Mouse (Mus musculus): Measurements from ENCODE around the gene Mrtfa. TPM values are rescaled to one million over a fixed set of nuclear protein-coding genes. Genes with fewer than 3 reads are reported as not detected.

The Mrtfa gene
- total RNA-seq, 2 experiments from 2014 or later: 18.9 to 20.5 TPM

DNA sequence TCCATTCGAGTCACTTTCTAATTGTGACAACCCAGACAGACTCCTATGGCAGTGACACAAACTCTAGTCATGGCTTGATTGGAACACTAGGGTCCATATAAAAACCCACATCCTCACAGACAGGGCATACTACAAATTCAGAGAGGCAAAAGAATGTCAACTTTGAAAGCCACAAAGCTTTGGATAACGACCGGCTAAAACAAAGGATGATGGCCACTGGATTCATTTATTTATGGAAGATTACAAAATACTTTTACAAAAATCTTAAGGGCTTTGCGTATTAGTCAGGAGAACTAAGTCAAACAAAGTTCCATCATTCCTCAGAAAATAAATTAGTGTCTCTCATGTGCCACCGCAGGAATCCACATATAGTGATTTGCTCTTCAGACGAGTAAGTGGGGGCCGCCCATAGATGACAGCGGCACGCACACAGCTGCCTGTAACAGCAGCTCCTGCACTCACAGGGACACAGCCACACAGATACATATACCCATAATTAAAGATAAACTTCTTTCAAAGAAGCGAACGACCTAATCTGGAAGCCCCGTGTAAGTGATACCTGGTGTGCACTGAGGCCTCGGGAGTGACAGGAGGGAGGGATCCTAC, 88.2 kb downstream of the Mrtfa start:
- DNase-seq: no peak

DNA sequence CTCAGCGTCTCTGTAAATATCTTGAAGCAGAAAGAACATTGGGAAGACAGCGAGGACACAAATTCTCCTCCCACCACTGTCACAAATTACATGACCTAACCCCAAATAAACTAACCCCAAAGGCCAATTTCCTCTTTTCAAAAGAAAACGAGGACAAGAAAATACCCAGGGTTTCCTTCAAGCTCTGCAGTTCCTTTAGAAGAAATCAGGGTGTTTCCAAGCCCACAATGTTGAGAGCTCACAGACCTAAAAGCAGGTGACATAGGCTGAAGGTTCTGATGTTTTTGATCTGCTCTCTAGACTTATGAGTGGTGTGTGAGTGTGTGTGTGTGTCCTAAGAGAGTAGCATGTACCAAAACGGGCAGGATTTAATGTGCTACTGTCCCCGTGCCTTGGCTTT, 89.2 kb downstream of the Mrtfa start:
- DNase-seq: no peak

DNA sequence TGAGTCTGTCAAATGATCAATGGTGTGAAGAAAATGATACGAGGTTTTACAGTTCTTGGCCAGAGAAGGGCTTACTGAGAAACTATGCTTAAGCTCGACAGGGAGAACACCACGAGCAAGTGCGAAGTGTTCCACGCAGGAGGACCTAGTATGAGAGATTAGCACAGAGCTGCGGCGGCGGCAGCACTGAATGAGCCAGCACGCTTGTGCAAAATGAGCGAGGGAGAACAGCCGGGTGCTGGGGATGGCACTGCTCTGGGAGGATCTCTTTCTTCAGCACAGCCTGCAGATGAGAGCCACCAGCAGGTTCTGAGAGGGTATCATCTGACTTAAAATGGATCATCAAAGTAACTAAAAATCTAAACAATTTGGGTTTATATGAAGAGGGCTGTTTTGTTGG, 91.3 kb downstream of the Mrtfa start:
- DNase-seq: no peak

DNA sequence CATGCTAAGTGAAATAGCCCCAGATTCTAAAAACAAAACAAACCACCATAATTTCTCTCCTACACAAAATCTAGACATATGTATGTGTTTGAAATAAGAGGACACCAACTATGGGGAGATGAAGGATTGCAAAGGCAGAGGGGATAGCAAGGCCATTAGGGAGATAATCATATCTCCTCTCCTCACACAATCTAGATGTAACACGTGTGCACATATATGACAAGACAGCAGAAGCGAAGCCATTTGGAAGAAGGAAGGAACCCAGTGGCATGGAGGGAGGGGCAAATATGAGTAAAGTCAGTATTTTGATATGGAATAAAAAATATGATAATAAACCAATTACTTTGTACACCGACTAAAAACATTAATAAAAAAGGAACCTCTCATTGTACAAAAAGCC, 91.9 kb downstream of the Mrtfa start:
- DNase-seq: no peak

DNA sequence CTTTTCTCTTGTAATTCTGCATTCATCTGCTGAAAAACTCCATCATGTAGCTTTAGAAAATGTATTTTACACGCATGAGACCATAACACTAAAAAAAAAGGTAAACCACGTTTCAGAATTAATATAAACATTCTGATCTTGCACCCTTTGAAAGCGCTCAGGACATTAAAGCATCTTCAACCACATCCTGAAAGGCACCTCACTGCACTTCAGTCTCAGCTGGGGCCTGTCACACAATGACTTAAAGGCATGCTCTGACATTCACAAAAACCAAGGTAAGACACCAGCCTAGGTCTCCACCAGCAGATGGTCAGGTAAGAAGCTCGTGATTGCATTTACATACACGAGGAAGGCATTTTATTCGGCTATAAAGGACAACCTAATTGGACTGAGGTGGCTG, 92.7 kb downstream of the Mrtfa start:
- DNase-seq: no peak

DNA sequence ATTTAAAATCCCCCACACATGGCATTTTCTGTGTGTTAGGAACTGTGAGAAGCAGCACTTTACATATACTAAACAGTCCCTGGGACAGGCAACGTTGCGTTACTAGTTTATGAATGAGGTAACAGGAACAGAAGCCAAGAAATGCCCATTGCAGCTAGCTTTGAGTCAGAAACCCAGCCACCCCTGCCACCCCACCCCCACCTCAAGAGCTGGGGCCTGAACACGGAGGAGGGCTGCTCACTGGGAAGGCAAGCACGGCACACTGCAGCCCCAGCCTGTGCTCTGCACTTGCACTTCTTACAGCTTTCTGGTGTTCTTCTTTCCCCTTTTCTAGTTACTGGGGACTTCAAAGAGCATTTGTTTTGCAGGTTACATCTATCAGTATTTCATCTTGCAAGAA, 93.1 kb downstream of the Mrtfa start:
- DNase-seq: no peak

DNA sequence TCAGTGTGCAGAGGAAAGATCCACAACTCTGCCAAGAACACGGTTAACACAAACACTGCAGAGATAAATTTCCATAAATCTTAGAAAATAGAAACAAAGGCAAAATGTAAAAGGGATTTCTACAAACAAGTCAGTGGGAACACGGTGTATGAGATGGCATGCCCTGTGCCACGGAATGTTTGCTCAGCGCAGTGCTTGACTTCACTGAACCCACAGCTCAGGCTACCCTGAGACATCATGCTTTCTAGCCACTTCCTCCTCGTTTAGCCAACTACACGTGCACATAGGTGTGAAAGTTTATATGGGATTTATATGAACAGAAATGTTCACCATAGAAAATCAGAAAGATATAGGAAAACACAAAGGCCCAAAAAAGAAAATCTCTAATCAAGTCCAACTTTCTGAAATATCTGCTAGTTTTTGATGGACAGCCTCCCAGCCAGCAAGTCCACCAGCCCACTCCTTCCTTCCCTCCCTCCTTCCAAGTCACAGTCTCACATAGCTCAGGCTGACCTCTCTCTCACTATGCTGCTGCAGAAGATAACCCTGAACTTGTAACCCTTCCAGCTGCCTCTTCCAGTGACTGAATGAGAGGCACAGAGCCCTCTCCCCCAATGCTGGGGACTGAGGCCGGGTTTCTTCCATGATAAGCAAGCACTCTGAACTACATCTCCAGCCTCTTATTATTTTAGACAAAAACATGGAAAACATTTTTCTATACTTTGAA, 94.1 kb downstream of the Mrtfa start:
- no peak for DNase-seq

DNA sequence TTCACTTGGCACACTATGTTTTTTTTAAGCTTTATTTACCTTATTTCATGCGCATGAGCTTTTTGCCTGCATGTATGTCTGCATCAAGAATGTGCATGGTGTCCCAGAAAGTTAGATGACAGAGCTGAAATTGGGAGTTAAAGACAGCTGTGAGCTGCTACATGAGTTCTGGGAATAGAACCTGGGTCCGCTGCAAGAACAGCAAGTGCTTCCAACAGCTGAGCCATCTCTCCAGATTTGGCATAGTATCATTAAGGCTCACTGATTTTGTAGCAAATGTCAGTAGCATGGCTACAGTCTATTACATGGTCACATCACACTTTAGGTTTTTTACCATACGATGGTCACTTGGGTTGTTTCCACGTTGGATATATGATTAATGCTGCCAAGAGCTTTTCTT, 97.5 kb downstream of the Mrtfa start:
- no peak for DNase-seq

DNA sequence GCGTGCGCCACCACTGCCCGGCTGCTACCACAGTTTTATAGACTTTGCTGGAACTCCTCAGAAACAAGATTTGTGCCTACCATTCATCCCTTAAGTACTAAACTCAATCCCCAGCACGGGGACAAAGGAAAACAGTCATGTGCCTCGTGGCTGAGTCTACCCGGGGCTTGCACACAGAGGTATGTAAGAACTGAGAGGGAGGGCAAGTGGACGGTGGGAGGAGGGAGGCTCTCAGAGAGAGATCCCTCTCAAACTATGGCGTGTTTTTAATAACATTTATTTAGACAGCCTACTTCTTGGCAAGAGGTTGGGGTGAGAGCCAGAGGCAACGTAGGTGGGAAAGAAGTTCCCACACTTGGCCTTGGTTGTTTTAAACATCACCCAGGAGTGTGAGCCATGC, 98.8 kb downstream of the Mrtfa start:
- no peak for DNase-seq

DNA sequence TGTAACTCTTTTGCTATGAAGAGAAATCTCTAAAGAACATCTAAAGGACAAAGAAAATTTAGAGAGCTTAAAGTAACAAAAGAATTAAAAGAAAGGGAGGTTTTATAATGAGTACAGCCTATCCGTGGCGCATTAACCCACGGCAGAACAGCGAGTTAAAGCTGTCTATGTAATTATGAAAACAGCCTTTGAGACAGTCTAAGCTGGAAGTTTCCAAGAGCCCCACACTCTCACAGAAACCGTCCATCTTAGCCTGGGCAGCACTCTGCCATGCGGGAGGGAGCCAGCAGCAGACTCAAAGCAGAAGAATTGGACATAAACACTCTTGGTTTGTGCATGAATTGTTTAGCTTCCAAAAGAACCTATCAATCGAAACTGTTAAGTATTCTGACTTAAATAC, 103.0 kb downstream of the Mrtfa start:
- no peak for DNase-seq

DNA sequence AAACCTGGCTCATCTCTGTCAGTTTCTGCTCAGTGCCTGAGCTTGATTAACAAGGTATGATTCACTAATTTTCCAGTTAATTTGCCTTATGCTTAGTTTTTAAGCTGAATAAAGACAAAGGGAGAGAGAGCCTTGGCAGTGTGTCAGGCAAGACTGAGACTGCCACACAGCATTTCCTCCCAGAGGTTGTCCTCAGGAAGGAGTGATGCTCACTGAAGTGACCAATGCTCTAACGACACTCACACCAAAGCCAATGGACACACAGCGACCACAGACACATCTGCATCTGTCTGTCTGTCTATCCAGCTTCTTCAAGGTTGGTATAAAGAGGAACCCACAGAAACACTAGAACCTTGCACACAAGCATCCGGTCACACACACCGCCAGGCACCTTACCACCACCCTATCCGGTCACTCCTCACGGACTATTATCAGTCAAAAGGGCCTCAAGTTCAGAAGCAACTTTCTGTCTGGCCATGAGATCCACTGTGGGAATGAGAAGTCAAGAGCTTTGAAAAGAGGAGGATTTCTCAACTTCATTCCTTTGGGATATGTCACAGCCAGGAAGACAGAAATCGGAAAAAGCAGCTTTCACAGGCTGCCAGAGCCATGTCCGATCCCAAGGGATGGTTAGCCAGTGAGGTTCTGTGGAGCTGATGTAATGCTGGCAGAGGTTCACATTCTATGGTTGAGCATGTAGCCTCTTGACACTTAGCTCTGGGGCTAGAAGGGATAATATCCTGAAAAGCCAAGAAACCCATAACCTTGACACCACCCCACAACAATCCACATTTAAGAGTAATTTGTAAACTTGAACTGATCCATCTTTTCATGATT, 103.7 kb downstream of the Mrtfa start:
- peak; percentile 68 for DNase-seq

DNA sequence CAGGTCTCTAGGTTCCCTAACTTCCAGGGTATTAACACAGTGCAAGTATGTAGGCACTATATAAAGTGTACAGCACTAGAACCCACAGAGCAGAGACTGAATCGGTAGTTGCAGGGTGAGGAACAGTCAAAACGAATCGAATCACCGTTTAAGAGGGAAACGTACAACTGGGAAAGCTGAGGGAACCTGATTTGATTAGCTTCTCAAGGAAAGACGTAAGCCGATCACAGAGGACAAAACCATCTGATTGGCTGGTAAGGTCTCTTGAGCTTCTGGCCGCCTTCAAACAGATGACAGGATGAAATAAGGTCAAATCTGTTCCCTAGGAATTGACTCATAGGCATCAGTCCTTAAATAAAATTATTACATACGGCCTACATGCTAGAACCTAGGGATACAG, 106.7 kb downstream of the Mrtfa start:
- DNase-seq: no peak

DNA sequence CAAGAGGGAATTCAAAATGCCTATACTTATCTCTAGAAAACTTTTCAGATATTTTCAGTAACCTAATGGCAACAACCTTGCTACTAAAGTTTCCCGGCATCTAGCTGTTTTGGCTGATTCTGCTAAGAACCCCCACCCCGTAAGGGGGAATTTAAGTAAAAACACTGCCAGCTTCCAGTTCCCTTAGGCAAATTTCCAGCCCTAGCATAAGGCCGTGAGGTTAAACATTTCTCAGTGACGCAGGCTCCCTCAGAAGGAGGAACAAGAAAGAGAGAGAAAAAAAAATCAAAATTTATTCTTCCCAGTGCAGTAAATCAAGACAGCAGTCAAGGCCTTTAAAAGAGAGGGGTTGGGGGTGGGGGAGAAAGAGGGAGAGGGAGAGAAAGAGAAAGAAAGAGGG, 107.3 kb downstream of the Mrtfa start:
- DNase-seq: no peak

DNA sequence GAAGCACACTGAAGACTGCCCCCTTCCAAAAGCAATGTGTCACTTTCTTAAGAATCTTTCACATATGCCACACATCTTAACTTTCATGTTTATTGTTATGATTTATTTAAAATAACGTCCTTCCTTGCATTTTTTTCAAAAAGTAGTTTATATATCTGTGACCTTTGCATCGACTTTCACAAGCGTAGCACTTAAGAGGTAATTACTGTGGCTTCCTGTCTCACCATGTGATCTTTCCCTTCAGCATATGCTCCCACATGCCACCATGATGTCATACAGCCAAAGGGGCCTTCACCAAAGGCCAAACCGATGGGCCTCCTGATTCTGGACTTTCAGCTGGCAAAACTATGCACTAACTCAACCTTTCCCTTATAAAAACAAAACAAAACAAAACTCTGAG, 109.3 kb downstream of the Mrtfa start:
- no peak for DNase-seq

DNA sequence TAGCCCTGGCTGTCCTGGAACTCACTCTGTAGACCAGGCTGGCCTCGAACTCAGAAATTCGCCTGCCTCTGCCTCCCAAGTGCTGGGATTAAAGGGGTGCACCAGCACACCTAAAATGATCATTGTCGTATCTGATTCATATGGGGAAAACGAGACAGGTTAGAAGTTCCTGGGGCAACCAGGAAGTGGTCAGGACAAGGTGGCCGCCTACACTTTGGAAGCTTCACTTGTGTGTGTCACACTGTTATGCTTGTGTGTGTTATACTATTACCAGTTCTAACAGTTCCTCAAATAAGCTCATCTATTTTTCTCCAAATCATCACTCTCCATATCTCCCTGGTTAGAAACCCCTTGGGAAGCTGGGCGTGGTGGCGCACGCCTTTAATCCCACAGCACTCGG, 110.2 kb downstream of the Mrtfa start:
- no peak for DNase-seq

DNA sequence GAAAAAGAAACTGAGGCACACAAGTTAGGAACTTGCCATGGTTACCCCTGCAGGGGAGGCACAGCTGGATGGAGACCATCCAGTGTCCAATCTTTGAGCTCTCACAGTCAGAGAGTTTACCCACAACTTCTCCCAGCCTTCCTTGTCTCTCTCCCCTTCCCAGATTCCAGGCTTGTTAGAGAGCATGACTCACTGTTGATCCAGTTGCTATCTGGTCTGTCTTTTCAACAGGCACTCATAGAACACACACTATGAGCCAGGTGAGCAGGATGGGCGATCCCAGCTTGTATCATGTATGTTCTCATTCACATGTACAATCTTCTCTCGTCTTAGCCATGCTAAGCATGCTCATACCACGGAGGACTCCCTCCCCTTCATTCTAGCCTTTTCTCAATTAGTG, 111.3 kb downstream of the Mrtfa start:
- no peak for DNase-seq

DNA sequence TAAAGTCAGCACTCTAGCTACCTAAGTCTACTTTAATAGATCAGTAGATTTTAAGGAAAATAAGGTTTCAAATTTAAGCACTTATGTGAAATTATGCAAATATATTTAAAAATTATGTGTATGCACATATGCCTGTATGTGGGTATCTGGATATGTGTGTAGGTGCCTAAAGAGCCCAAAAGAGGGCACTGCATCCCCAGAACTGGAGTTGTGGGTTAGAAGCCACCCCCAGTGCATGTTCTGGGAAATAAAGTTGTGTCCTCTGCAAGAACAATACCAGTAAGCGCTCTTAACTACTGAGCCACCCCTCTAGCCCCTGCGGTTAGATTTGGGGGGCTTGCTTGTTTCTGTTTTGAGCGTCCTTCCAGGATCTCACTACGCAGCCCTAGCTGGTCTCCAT, 113.0 kb downstream of the Mrtfa start:
- DNase-seq: no peak

DNA sequence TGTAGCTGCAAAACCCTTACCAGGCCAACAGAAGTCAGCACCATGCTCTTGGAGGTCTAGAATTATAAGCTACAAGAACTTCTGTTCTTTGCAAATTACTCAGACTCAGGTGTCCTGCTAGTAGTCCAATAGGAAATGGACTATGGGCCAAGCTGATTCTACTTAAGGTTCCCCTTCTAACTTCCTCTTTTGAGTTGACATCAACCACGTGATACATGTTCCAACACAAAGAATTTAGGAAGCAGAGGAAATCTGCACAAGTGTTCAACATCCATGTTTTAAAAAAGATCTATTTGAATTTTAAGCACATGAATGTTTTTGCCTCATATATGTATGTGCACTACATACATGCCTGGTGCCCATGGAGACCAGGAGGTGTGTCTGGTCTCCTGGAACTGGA, 116.0 kb downstream of the Mrtfa start:
- DNase-seq: no peak

DNA sequence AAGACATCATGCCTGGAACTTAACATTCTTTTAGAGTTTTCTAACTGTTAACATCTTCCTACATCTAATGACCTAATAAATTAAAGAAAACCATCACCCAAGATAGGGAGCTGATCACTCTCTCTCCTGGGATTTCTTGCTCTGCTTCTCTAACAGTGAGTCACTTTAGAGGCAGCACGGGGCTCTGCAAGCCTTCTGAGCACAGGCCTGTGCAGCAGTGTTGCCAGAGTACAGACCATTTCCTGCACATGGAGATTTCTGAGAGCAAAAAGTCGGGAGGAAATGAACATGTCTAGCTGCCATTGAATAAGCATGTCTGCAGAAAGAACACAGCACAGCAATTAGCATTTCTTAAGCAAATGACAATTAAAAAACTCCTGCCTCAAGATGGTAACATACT, 116.8 kb downstream of the Mrtfa start:
- peak; percentile 20 for DNase-seq

DNA sequence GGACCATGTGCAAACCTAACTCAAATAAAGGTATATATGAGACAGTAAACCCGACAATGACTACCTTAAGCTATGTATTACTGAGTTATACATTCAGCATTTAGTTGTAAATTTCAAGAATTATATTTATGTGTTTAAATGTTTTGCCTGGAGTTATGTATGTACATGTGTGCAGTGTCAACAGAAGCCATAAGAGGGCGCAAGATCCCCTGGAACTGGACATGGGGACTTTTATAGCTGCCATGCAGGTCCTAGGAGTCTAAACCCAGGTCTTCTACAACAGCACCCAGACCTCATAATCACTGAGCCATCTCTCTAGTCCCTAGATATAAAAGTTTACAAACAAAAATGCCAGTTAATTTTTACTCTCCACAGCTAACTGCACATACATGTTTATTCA, 117.8 kb downstream of the Mrtfa start:
- DNase-seq: no peak

DNA sequence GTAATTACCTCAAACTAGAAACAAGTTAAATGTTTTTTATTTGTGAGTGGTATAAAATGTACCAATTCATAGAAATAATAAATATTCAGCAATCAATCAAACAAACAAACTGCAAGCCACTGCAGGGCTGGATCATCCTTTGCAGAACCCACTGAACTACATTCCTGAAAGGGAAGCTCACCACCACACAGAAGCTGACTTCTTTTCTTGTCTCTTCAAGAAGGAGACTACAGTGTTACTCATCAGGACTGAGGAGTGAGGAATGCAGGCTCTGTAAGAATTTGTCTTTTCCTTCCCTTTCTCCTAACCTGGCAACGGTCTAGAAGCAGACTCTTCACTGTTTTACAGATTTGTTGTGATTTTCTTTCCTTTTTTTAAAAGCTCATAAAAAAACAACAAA, 120.1 kb downstream of the Mrtfa start:
- DNase-seq: no peak

DNA sequence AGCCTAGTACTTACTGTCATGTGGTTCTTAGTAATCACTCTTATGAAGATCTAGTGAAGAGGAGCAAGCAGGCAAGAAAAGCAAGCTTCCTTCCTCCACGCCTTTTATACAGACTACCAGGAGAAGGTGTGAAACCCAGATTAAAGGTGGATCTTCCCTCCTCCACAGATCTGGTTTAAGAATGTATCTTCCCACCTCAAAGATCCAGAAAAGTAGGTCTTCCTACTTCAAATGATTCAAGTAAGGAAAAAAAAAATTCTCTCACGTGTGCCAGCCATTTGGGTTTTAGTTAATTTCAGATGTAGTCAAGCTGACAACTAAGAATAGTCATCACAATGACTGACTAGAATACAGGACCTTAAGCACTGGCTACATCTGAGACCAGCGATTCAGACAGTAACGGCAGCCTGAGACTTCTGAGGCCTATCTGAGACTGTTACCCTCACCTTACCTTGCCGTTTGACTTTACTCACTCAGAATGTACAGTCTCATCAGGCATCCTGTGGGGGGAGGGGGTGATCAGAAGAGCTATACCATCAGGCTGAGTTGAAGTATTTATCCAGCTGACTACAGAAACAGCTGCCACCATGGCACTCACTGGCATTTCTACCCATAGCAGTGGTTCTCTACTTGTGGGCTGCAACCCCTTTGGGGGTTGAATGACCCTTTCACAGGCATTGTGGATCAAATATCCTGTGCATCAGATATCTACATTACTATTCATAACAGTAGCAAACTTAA, 121.7 kb downstream of the Mrtfa start:
- DNase-seq: no peak

DNA sequence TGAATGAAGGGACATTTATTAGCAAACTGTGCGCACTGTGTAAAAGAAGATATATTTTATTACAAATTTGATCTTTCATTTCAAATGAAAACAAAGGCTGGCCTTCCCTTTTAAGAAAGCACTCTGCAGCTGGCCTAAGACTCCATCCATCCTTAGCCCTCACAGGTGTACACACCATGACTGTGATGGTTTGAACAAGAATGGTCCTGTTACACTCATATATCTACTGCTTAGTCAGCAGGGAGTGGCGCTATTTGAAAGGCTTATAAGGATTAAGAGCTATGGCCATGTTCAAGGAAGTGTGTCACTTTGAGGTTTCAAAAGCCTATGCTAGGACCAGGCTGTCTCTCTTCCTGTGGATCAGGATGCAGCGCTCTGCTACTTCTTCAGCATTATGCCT, 122.8 kb downstream of the Mrtfa start:
- DNase-seq: no peak

Data from gastrocnemius, postnatal 25 days (tissue).